Mouse (Mus musculus) activated CD4-positive, CD25-positive, alpha-beta regulatory T cell, adult 4 months (primary cell): ENCODE measurements around the gene 1700088E04Rik. TPM values are rescaled to one million over a fixed set of nuclear protein-coding genes. Genes with fewer than 3 reads are reported as not detected.

Experiments used
- ATAC-seq: one replicate; pipeline ENCODE4 v1.8.0; 2017
- polyA plus RNA-seq, 2 experiments: library from polyadenylated mRNA; unstranded; fragments of 100-300 nt; shearing (Covaris generic); gene quantifications; one replicate each; pipeline ENCODE4 v1.2.1; 2017

1700088E04Rik gene
- polyA plus RNA-seq, 2 experiments from 2014 or later, result 7.0 to 7.3 TPM

GRCm38 (mm10) chr15:79098220-79098619, 42.8 kb downstream of the 1700088E04Rik start:
- no peak for ATAC-seq

- no peak for ATAC-seq
Observed at GRCm38 (mm10) chr15:79097611-79098025, 43.4 kb downstream of the 1700088E04Rik start.

- ATAC-seq, result no peak
Observed at GRCm38 (mm10) chr15:79097135-79097534, 43.9 kb downstream of the 1700088E04Rik start.

- no peak for ATAC-seq
Observed at GRCm38 (mm10) chr15:79096556-79096955, 44.5 kb downstream of the 1700088E04Rik start.

GRCm38 (mm10) chr15:79095483-79095882, 45.6 kb downstream of the 1700088E04Rik start:
- ATAC-seq, result no peak

GRCm38 (mm10) chr15:79093083-79093839, 47.8 kb downstream of the 1700088E04Rik start:
- ATAC-seq, result no peak

GRCm38 (mm10) chr15:79092284-79092683, 48.8 kb downstream of the 1700088E04Rik start:
- no peak for ATAC-seq

- no peak for ATAC-seq
Observed at GRCm38 (mm10) chr15:79079567-79079966, 61.5 kb downstream of the 1700088E04Rik start.

Other genes with a start within 250 kb of the 1700088E04Rik start
- gene Gm49510, start 241.6 kb downstream of the 1700088E04Rik start, polyA plus RNA-seq, result not detected
- gene Sh3bp1, start 241.5 kb downstream of the 1700088E04Rik start, polyA plus RNA-seq, result 10 to 100 TPM; 43.8 to 75.5 TPM
- gene Pdxp, start 227.3 kb downstream of the 1700088E04Rik start, polyA plus RNA-seq, result 1 to 10 TPM; 2.5 TPM
- 1,000 to 10,000 TPM in 1 of 2 experiments, 100 to 1,000 TPM in 1; 804 to 1,171 TPM for gene Lgals1, start 214.5 kb downstream of the 1700088E04Rik start, polyA plus RNA-seq
- 10 to 100 TPM; 44.5 to 46.9 TPM for gene Nol12, start 206.3 kb downstream of the 1700088E04Rik start, polyA plus RNA-seq
- gene Triobp, start 193.5 kb downstream of the 1700088E04Rik start, polyA plus RNA-seq, result 10 to 100 TPM; 18.6 to 30.9 TPM
- 10 to 100 TPM; 37.2 to 37.8 TPM for gene H1f0, start 112.8 kb downstream of the 1700088E04Rik start, polyA plus RNA-seq
- not detected for gene Galr3, start 99.4 kb downstream of the 1700088E04Rik start, polyA plus RNA-seq
- gene Ankrd54, start 78.4 kb downstream of the 1700088E04Rik start, polyA plus RNA-seq, result 1 to 10 TPM; 7.4 to 8.1 TPM
- gene Eif3l, start 66.1 kb downstream of the 1700088E04Rik start, polyA plus RNA-seq, result 100 to 1,000 TPM; 241 to 298 TPM
- 10 to 100 TPM; 11.1 to 11.3 TPM for gene Micall1, start 32.4 kb downstream of the 1700088E04Rik start, polyA plus RNA-seq
- 100 to 1,000 TPM; 105 to 132 TPM for gene Polr2f, start 244 bp downstream of the 1700088E04Rik start, polyA plus RNA-seq
- gene Sox10, start 24.0 kb upstream of the 1700088E04Rik start, polyA plus RNA-seq, result not detected
- gene Pick1, start 87.9 kb upstream of the 1700088E04Rik start, polyA plus RNA-seq, result 1 to 10 TPM; 7.2 to 9.7 TPM
- gene Gm49486, start 88.1 kb upstream of the 1700088E04Rik start, polyA plus RNA-seq, result under 1 TPM; 0.16 to 0.34 TPM
- not detected for gene Slc16a8, start 113.5 kb upstream of the 1700088E04Rik start, polyA plus RNA-seq
- gene Baiap2l2, start 144.3 kb upstream of the 1700088E04Rik start, polyA plus RNA-seq, result under 1 TPM in 1 of 2 experiments, not detected in 1; 0.66 TPM
- gene Pla2g6, start 187.1 kb upstream of the 1700088E04Rik start, polyA plus RNA-seq, result 10 to 100 TPM; 10.3 to 12.3 TPM
- 1 to 10 TPM; 1.9 to 3.7 TPM for gene Maff, start 205.4 kb upstream of the 1700088E04Rik start, polyA plus RNA-seq